In genomic region chr3:55542310-55542709, GRCm38 (mm10) we compare ENCODE assay signal across 8 mouse cellular contexts.
A peak's percentile ranks its signal among the peaks of the same experiment; 100 is the strongest.
DNase-seq lines count a peak whose midpoint lies in the region; ATAC-seq and TF ChIP-seq lines count a peak whose summit lies in the region.

No protein-coding gene starts in this region.

- no peak overlapping the region for H3K4me3 ChIP-seq in ES-Bruce4 (ENCODE audit: low read depth, low read length)
- 0 out of 2 replicates have a peak overlapping the region, but pooled peaks have one; percentile 5 for H3K4me3 ChIP-seq in embryonic facial prominence, embryonic 14.5 days (ENCODE audit: low read depth, low read length)
- no peak overlapping the region for H3K4me3 ChIP-seq in neural tube, embryonic 14.5 days (ENCODE audit: low read depth, low read length)

- peak; percentile 4 for TF ChIP-seq CTCF in ES-Bruce4 (IDR thresholded peaks at IDR 0.05; ENCODE audit: low read depth, low read length)

- intact Hi-C loops in heart, postnatal 14 days (cut with DNase I), result no loop called here
- intact Hi-C loops in left cerebral cortex, postnatal 25 days (cut with DNase I), result loop anchor here (2.0 kb wide), 2 partner anchors 30 to 120 kb away; no protein-coding TSS in a partner anchor

- no peak overlapping the region for H3K9ac ChIP-seq in ES-Bruce4 (ENCODE audit: low read depth, poor library complexity, severe bottlenecking)
- H3K9ac ChIP-seq in embryonic facial prominence, embryonic 14.5 days (ENCODE audit: low read depth, low read length), result no peak overlapping the region
- no peak overlapping the region for H3K9ac ChIP-seq in neural tube, embryonic 14.5 days (replicated peaks; ENCODE audit: low read depth, low read length)

- H3K36me3 ChIP-seq in ES-Bruce4 (ENCODE audit: control insufficient read depth, insufficient read depth, low read length, poor library complexity, severe bottlenecking), result no peaks in the 10 kb centered on the region
- no peaks in the 10 kb centered on the region for H3K36me3 ChIP-seq in embryonic facial prominence, embryonic 14.5 days (ENCODE audit: control insufficient read depth, insufficient read depth, low read length)
- H3K36me3 ChIP-seq in neural tube, embryonic 14.5 days (ENCODE audit: control insufficient read depth, insufficient read depth, low read length), result no peaks in the 10 kb centered on the region

- TF ChIP-seq POLR2A in ES-Bruce4 (IDR thresholded peaks at IDR 0.05; ENCODE audit: insufficient read depth, low read length), result no peak

- DNase-seq in adrenal gland, postnatal 14 days, result peak; percentile 26
- DNase-seq in embryonic facial prominence, embryonic 14.5 days (ENCODE audit: low spot score), result peak; percentile 90
- peak; percentile 46 to 47 for DNase-seq in heart, postnatal 14 days
- DNase-seq in left cerebral cortex, postnatal 25 days (ENCODE audit: low spot score in 2 of 2), result peak; percentile 75 to 88
- DNase-seq in natural killer cell, adult 2 months (ENCODE audit: low spot score in 2 of 2), result no peak

- 12% methylated on average over 8 of the region's 8 CpGs for WGBS in embryonic facial prominence, embryonic 14.5 days
- 4% methylated on average over 8 of the region's 8 CpGs for WGBS in neural tube, embryonic 14.5 days

- H3K27ac ChIP-seq in ES-Bruce4 (ENCODE audit: insufficient read depth, low read length), result no peak overlapping the region
- peak overlapping the region; percentile 50 for H3K27ac ChIP-seq in embryonic facial prominence, embryonic 14.5 days (replicated peaks; ENCODE audit: low read depth, low read length)
- peak overlapping the region; percentile 63; the same call in 1 of the 2 replicates for H3K27ac ChIP-seq in neural tube, embryonic 14.5 days (ENCODE audit: low read depth, low read length)

- H3K4me1 ChIP-seq in ES-Bruce4 (ENCODE audit: control insufficient read depth, insufficient read depth, low read length), result no peaks in the 10 kb centered on the region
- peaks cover 47% of the 10 kb centered on the region for H3K4me1 ChIP-seq in embryonic facial prominence, embryonic 14.5 days (ENCODE audit: control insufficient read depth, insufficient read depth, low read length)
- H3K4me1 ChIP-seq in neural tube, embryonic 14.5 days (ENCODE audit: control insufficient read depth, insufficient read depth, low read length), result peaks cover 20% of the 10 kb centered on the region; the same call in 1 of the 2 replicates

- peak overlapping the region; percentile 44 for H3K4me2 ChIP-seq in embryonic facial prominence, embryonic 14.5 days (ENCODE audit: low read depth, low read length)
- H3K4me2 ChIP-seq in neural tube, embryonic 14.5 days (ENCODE audit: low read depth, low read length), result 0 out of 2 replicates have a peak overlapping the region, but pooled peaks have one; percentile 19

- TF ChIP-seq EP300 in ES-Bruce4 (IDR thresholded peaks at IDR 0.05; ENCODE audit: insufficient read depth, low read depth, low read length), result no peak

- no peaks in the 10 kb centered on the region; the same call in 1 of the 2 replicates for H3K27me3 ChIP-seq in ES-Bruce4 (ENCODE audit: control insufficient read depth, insufficient read depth, low read length, poor library complexity, severe bottlenecking)
- no peaks in the 10 kb centered on the region for H3K27me3 ChIP-seq in embryonic facial prominence, embryonic 14.5 days (replicated peaks; ENCODE audit: control insufficient read depth, insufficient read depth, low read length)
- no peaks in the 10 kb centered on the region for H3K27me3 ChIP-seq in neural tube, embryonic 14.5 days (ENCODE audit: control insufficient read depth, insufficient read depth, low read length)

- ATAC-seq in embryonic facial prominence, embryonic 14.5 days (ENCODE audit: low read depth), result peak; percentile 56
- peak; percentile 75 for ATAC-seq in neural tube, embryonic 14.5 days (ENCODE audit: low read depth)
- ATAC-seq in megakaryocyte progenitor cell, adult 5-6 weeks (replicated peaks; ENCODE audit: poor library complexity), result no peak

- H3K9me3 ChIP-seq in ES-Bruce4 (replicated peaks; ENCODE audit: control insufficient read depth, insufficient read depth, low read length, poor library complexity, severe bottlenecking), result no peaks in the 10 kb centered on the region
- H3K9me3 ChIP-seq in embryonic facial prominence, embryonic 14.5 days (ENCODE audit: control insufficient read depth, low read length), result no peaks in the 10 kb centered on the region
- H3K9me3 ChIP-seq in neural tube, embryonic 14.5 days (ENCODE audit: control insufficient read depth, low read length), result no peaks in the 10 kb centered on the region

Comparison
In these comparisons a context has a peak if more than half of its experiments do, and no peak if none do; other contexts are left out.
1. DNase-seq: peak in adrenal gland, postnatal 14 days (single experiment), embryonic facial prominence, embryonic 14.5 days (single experiment), heart, postnatal 14 days (2 of 2) and left cerebral cortex, postnatal 25 days (2 of 2); none in natural killer cell, adult 2 months (0 of 2).